Mouse (Mus musculus) Muller cell, postnatal 12 days (primary cell): ENCODE results near the gene 2610028H24Rik.
A peak's percentile ranks its signal among the peaks of the same experiment; 100 is the strongest.

ENCODE experiments used
- DNase-seq: peaks from one replicate; pipeline ENCODE4 v3.0.0-alpha.2; 2015; ENCODE audit errors: inconsistent ontology term

The 2610028H24Rik gene

DNA sequence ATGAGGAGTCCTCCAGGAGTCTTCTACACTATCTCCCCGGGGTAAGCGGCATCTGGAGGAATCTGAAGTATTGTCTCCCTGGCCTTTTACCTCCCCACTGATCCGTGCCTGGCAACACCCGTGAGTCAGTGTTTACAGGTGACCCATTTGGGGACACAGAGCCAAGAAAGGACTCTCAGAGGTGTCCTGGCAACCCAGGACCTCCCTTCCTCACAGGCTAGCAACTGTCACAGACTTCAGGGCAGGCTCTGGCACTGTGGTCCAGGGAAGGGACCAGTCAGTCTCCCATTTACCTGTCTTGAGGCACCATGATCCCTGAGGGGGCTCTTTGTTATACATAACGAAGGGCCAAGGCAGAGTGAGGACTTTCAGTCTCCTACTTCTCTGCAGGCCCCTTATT, at the start of gene 2610028H24Rik:
2610028H24Rik (plus strand) TSS at position 231 of the 400 bp plus-strand sequence.
- DNase-seq: no peak

DNA sequence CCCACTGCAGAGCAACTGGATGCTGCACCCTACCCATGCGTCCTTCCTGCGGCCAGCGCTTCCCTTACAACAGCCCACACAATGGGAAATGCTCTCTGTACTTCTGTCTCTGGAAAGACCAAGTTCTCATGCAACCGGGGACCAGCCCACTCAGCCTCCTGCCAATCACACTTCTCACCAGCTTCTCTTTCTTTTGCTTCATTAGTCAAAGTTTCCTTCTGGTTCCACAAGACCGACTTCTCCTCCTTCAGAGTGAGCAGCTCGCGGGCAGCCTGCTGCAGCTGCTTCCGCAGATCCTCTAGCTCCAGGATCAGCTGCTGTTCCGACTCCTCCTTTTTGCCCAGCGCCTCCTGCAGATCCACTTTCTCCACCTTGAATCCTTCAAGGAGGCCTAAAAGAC, 40.4 kb upstream of the 2610028H24Rik start:
- DNase-seq: no peak

DNA sequence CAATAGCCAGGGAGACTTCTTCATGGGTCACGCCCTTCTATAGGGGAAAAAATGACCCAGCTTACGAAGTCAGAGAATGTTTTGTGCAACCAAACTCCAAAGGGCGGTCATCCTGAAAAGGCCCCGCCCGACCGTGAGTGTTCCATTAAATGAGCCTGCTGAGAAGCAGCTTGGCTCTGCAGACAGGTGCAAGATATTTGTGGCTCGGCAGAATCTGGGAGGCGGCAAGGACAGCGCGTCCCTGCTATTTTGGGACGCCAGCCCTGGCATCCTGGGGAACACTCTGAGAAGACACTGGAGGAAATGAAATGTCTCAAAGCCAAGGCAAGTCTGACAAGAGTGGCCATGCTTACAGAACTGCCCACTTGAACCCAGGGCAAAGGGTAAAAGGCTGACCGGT, 32.1 kb upstream of the 2610028H24Rik start:
- no peak for DNase-seq

DNA sequence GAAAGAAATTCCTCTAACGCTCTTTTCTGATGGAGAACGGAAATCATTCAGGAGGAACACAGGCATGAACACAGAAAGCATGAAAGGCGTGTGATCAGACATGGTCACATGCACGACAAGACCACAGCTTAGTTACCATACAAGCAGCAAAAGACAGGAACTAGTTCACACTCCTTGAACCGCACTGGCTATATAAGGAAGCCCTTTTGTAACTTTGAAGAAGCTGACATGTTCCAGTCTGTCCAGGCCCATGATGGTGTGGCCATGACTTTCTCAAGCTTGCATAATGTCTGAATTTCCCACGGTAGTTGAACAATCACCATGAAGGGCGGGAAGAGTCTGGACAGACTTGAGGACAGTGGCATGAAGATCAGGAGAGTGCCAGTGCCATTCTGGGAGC, 23.2 kb upstream of the 2610028H24Rik start:
- DNase-seq: no peak

DNA sequence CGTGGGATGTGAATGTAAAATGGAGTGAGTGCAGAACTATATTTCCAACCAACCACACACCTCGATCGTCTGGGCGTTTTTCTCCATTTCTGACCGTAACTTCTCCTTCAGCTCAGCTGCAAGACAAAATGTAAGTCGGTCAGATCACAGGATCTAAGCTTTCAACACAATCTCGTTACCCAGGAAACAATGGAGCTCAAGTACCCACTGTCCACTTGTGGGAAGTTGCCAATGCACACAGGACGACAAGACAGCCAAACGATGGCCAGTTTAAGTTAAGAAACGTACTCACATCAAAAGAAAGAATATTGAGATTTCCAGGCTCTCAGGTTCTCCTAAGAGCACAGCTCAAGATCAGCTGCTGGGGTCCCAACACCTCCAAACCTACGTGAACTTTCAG, 15.0 kb upstream of the 2610028H24Rik start:
- DNase-seq: no peak

DNA sequence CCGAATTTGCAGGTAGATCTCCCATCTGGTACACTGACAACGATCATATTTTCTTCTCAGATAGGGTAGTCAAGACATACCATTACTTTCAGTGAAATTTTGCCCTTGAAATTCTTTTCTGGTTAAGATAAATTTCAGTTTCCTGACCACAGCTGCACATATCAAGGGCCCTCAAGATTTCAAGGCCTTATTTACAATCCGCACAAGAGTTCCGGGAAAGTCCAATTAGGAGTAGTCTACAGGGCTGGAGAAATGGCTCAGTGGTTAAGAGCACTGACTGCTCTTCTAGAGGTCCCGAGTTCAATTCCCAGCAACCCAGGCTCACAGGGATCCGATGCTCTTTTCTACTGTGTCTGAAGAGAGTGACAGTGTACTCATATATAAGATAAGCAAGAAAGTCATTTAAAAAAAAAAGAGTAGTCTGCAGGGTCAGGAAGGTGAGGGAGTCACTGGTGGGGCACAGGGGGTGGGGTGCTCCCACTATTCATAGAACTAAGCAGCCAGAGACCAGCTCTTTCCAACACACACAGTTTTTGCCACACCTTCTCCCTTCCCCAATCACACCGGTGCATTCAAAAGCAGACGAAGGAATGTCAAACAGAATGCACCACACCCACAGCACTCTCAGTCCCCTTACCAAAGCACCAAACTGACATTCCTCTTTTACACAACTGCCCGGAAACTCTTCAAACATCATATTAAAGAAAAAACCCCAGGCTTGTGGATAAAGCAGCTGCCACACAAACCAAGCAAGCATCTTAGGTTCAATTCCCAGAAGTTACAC, 9.6 kb upstream of the 2610028H24Rik start:
- no peak for DNase-seq

DNA sequence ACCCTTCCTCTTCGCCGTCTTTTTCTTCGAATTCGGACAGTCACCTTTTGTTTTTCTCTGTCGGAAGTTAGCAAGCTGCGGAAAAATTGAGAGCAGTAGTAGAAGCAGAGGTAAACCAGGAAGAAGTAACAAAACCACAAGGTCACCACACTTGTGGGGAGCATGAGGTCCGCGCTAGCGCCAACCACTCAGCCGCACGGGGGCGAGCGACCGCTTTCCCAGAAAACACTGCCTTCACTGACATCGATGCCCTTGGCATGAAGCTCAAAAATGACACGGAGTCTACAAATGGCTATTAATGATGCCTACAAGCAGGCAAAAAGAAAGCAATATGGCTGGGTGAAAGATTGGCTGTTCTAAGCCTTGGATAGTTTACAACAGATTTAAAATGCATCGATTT, 8.6 kb upstream of the 2610028H24Rik start, which contains the start of gene AC141477.1:
AC141477.1 (minus strand) TSS at position 164 of the 400 bp plus-strand sequence.
- no peak for DNase-seq

DNA sequence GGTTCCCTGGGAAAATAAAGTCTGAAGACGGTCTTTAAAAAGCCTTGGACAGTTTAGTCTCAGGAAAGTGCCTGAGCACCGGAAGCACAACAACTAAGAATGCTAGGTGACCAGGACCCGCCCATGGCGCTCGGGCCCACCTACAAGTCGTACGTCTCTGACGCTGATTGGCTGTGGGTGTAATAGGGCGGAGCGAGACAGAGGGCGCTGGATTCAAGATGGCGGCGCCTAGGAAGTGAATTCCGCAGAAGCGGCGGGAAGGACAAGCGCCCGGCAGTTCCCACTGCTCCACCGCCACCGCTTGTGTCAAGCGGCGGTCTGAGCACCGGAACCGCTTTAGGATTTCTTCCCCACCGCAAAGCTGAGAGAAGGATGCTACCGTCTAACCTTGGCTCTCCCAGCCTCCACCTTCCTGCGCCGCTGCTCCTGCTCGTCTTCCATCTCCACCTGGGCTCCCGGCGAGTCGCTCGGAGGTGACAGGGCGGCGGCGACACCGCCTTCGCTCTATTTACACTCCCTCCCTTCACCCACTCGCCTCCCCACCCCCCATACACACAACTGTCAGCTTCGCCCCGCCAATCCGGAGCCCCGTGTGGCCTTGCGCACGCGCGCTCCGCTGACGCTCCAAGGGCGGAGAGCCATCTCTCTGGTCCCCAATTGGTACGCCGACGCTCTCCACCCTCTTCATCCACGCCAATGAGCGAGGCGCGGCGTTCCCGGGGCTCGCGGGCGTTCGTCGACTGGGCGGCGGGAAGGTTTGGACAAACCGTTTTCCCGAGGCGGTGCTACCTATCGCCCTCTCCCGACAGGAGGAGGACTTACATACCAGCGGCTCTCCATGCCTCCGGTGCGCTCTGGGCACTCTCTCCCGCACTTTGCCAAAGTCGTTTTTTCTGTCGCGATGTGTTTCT, 6.4 kb upstream of the 2610028H24Rik start, which contains the start of gene Pcnt:
Pcnt (minus strand) TSS at position 609 of the 911 bp plus-strand sequence.
- peak; percentile 99 for DNase-seq

DNA sequence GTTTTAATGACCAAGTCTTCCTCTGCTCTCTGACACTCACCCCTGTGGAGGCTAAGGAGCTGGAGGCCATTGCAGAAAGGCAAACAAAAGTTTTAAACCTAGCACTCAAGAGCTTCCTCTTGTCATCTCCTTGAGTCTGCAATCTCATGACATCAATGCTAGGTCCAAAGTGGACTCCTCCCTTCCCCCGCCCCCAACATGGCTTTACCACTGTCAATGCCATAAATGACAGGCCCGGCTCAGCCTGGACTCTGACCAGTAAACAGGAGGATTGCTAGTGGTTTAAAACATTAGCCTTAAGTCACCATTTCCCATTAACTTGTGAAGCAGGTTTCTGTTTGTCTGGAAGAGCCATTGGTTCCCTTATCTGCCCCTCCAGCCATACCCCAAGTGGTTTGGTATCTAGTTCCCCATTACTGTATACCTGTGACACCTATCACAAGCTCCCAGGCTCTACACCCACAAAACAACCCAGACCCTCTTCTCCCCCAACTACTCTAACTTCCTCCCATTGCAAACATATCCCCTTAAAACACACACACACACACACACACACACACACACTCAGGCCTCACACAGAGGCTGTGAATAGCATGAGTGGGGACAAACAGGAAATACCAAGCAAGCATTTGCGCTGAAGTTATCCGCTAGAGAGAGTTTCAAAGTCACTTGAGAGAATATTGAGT, 2.7 kb upstream of the 2610028H24Rik start:
- no peak for DNase-seq

DNA sequence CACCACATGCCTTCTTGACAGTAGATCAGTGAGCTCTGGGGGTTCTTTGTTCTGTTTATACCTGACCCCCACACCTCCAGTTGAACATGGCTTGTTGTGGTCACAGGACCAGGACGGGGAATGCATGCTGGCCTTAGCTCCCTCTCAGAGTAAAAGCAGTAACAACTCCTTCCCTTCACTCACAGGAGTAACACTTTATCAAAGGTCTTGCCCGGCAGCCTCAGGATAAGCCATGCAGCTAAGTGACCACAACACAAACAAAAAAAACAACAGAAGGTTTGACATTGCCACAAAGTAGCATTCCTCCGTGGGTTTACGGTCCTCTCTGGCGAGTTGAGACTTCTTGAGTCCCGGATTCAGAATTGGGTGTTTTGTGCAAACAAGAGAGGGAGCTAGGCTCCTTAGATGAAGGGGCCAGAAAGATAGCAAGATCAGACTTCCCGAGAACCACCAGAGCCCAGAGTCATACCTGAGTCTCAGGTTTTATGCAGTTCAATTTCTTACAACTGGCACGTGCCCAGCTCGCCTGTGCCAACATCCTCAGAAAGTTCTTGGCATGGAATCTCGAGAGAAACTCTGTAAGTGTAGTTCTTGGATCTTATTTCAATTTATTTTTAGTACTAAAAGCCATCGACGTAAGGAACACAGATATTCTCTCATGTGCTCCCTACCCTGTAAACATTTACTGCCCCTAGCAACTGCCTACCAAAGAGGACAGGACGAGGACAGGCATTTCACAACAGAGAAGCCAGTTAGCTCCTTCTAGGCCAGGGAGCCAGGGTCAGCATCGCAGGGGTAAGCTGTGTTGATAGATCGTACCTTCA, 1.3 kb upstream of the 2610028H24Rik start:
- no peak for DNase-seq

DNA sequence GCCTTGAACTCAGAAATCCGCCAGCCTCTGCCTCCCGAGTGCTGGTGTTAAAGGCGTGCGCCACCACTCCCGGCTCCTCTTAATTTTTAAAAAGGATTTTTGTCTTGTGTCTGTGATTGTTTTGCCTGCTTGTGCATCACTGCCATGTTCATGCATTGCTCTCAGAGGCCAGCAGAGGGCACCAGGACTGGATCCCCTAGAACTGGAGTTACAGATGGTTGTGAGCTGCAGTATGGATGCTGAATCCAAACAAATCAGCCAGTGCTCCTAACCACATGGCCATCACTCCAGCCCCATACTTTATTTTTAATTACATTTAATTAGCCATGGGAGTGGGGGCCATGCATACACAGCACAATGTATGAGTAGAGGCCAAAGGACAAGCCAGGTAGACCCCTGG, 6.4 kb downstream of the 2610028H24Rik start:
- peak; percentile 36 for DNase-seq

DNA sequence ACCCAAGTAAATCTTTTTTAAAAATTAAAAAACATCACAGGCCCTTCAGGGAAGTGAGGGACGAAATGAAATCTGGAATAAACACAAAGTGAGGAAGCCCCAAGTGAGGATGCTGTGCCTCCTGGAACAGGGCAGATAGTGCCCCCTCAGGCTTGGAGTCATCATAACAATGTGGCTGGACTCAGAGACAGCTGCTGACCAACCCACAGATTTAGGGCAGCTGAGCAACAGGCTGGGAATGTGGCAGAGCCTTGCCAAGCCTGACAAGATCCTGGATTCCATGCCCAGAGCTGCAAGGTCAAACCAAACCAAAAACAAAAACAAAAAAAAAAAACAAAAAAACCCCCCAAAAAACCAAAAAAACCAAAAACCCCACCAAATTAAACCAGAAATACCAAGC, 12.4 kb downstream of the 2610028H24Rik start:
- peak; percentile 60 for DNase-seq

DNA sequence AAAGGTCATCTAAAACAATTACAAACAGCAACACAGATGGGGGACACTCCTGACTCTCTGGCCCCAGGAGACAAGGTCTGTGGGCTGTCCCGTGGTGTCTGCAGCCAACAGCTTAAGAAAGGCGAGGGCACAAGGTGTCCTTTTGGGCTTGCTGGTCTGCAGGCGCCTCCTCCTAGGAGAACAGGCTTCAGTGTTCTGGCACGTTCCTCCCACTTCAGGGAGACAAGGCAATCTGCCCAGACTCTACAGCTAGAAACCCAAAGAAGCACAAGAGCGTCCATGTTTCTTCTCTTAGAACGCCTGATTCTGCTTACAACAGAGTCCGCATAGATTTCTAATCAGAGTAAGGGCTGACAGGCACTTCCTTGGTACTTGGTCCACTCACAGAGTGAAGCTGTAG, 13.4 kb downstream of the 2610028H24Rik start:
- no peak for DNase-seq

DNA sequence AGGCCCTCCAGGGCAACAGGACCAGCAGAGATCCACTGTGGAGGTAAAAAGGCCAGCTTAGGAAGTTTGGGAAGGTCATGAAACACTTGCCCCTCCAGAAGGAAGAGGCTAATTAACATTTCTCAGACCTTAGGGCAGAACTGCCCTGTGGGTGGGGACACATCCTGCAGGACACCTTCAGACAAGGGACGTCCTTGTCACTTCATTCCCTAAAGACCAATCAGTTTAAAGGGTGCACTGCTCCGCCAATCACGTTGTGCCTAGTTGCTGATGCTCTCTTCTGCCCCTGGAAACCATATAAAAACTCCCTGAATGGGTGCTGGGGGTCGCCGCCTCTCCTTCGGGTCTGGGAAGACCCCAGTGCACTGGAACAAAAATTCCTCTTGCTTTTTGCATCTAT, 13.8 kb downstream of the 2610028H24Rik start:
- no peak for DNase-seq

DNA sequence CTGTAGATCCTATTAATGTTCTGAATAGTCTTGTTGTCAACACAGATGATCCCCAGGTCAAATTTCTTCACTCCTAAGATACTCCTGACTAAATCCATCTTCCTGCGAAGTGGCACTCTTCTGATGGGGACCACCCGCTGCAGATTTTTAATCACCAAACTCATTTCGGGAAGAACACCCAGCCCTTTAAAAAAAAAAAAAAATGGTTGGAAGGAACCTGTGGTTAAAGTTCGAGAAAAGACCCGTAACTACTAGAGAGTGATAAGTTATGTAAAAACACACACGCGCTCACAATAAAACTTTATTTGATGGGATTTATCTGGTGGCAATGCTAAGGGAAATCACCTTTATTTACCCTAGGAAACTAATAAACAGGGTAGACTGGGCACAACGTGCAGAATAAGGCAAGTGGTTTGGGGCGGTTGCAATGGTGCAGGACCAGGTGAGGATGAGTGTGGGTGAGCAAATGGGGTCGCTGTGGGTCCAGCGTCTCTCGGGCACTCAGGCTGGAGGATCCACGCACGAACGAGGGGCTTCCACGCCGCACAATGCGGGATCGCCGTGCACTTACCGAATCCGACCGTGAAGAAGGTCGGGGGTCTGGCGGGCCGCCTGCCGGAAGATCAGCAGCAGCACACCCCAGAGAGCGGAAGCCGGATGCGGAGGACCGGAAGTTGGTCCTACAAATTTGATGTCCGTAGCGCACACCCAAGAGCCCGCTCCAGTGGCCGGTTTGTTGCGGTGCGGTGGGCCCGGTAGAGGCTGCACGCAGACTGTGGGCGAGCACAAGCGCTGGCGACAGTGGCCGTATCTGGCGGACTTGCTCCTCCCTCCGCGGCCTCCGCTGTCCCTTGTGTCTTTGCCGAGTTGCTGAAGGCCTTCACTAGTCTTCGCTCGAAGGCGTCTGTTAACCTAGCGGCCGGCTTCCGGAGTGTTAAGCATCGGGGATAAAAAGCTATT, 19.6 kb downstream of the 2610028H24Rik start, which contains the start of the genes Mcm3ap and Ybey:
Mcm3ap (plus strand) TSS at position 725 of the 960 bp plus-strand sequence.
Ybey (minus strand) TSS at position 912 of the 960 bp plus-strand sequence.
- DNase-seq: peak; percentile 92

DNA sequence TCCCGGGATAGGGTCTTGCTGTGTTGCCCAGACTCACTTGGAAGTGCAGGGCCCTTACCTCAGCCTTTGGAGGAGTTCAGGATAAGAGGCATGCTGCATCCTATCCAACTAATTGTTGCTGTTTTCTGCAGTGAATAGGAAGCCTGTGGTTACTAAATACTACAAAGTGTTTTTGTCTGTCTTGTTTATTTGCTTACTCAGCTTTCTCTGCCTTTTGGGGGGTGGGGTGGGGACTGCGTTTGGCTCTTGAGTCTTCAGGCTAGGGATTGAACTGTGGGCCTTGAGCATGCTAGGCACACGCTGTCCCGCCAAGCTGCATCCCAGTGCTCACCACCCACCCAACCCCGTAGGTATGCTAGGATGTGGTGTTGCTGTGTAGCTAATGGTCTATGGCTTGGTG, 24.9 kb downstream of the 2610028H24Rik start:
- no peak for DNase-seq

DNA sequence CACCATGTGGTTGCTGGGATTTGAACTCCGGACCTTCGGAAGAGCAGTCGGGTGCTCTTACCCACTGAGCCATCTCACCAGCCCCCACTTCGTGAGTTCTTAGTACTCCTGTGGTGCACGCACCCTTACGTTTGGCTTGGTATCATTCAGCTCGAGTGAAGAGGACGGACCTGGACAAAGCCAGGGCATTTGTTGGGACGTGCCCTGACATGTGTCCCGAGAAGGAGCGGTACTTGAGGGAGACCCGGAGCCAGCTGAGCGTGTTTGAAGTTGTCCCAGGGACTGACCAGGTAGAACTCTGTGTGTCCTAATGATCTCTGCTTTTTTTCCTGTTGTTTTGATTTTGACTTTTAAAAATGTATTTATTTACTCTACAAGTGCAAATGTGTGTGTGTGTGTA, 32.0 kb downstream of the 2610028H24Rik start:
- no peak for DNase-seq

DNA sequence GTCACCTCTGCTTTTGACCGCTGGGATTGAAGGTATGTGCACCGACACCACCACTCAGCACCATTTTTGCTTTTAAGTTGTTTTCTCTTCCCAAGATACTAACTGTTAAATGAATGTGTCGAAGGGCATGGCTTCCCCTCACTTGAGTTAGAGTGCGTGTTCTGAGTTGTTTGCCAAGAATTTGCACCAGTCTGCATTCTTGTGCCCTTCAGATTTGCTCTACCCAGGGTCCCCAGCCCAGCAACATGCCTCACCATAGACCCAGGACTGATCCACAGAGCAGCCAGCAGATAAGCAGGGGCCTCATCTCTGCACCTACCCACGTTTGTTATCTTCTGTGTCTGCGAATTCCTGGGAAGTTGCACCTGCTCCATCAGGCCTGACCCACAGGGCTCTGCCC, 32.6 kb downstream of the 2610028H24Rik start:
- no peak for DNase-seq

DNA sequence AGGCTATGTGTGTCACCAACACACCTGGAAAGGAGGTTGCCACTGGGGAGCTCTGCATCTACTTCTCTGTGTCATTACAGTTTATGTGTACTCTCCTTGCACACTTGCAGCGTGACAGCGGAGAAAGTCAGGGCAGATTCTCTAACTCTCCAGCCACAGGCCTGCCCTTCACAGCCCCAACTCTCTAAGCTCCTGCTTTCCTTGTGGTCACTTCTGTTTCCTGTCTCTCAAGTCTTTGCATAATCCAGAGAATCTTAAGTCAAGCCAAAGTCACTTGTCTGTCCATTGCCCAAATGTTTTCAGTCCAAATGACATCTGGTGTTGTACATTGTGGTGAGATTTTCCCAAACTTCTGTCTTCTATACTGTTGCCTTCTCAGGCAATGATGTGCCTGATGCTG, 37.4 kb downstream of the 2610028H24Rik start:
- DNase-seq: no peak

DNA sequence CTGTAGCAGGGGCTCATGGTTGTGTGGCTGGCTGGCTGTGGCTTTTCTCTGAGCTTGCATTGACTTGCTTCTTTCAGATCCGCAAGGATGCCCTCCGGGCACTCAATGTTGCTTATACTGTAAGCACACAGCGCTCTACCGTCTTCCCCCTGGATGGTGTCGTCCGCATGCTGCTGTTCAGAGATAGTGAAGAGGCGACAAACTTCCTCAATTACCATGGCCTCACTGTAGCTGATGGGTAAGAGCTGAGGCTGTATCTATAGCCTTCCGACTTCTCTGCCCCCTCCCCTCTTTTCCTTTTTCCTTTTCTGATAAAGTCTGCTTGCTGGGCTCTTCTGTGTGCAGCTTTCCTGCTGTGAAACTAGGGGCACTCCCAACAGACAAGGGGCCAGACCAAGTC, 39.4 kb downstream of the 2610028H24Rik start:
- DNase-seq: no peak
